Mouse (Mus musculus): ENCODE measurements around the gene Epha1.
A peak's percentile ranks its signal among the peaks of the same experiment; 100 is the strongest.

DNA sequence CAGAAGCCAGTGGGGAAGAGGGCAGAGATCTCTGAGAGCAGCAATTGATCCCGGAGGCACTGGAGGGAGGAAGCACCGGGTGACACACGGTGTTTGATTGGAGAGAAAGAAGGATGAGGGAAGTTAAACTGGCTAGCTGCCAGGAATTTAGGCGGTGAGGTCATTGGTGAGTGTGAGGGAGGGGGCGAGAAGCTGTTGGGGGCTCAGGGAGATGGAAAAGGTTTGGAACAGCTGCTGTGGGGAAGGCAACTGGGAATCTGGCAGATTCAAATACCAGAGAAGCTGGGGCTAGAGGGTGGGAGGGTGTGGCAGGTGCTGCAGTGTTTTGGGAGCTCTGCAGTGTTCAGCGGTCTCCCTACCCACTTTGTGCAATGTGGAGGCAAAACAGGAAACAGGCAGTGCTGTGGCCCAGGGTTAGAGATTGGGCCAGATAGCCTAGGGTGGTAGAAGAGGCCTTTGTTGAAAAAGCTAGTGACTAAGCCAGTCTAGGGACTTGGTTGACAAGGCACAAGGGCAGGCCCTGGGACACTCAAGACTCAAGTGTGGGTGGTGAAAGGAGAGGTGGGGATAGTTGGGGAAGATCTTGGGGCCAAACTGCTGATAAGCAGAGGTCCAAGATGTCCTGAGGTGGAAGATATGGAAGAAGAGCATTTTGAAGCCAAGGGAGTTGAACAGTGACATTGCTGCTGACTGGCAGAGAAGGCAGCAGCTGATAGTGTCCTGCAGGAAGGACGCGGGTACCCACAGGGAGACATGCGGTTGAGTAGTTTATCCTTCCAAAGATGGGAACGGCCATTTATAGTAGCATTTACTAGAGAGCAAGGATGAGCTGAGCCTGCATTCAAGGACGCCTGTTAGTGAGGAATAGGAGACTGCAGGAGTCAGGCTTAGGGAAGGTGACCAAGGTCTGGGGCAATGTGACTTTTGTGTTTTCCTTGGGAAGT lies 18.7 kb downstream of the Epha1 start:
- TF ChIP-seq CTCF (IDR thresholded peaks at IDR 0.05; ENCODE audit: borderline replicate concordance, insufficient read depth, low read depth, low read length) = no peak
- 0 out of 2 replicates have a peak, but pooled peaks have one; percentile 10 for TF ChIP-seq POLR2A (IDR thresholded peaks at IDR 0.05; ENCODE audit: borderline replicate concordance, insufficient read depth, low read length)

All from cerebellum, adult 2 months (tissue).